Mouse (Mus musculus) neutrophil, adult 65 days (primary cell): ENCODE data around the gene Eif5b. TPM values are rescaled to one million over a fixed set of nuclear protein-coding genes. Genes with fewer than 3 reads are reported as not detected.

ENCODE experiments used
- total RNA-seq: library from RNA; stranded (reverse); gene quantifications from 2 replicates; pipeline ENCODE4 v1.2.4, GENCODE M21; 2023

Gene Eif5b
- 12.7 and 15.6 TPM in 2 replicates for total RNA-seq

GRCm38 (mm10) chr1:37997867-37998266, at the start of gene Eif5b, which contains the start of gene Txndc9:
TSS of gene Eif5b (plus strand) at chr1:37998010.
TSS of gene Txndc9 (minus strand) at chr1:37997893.

GRCm38 (mm10) chr1:37957659-37958058, 40.2 kb upstream of the Eif5b start, which contains the start of gene Lyg1:
TSS of gene Lyg1 (minus strand) at chr1:37957759.

Other genes with a start within 250 kb of the Eif5b start
- gene Tsga10, start 131.6 kb upstream of the Eif5b start, total RNA-seq, result 4.8 and 7.6 TPM in 2 replicates
- 1.1 TPM in 1 of 2 replicates, not detected in the other for gene Lipt1, start 126.3 kb upstream of the Eif5b start, total RNA-seq
- gene Mitd1, start 107.6 kb upstream of the Eif5b start, total RNA-seq, result 4.4 and 5.1 TPM in 2 replicates
- 39.9 and 71.5 TPM in 2 replicates for gene Mrpl30, start 107.5 kb upstream of the Eif5b start, total RNA-seq
- not detected in 2 replicates for gene Lyg2, start 81.5 kb upstream of the Eif5b start, total RNA-seq
- not detected in 2 replicates for gene Lyg1, start 40.3 kb upstream of the Eif5b start, total RNA-seq
- gene Txndc9, start 117 bp upstream of the Eif5b start, total RNA-seq, result 41.0 and 48.0 TPM in 2 replicates
- gene Rev1, start 131.8 kb downstream of the Eif5b start, total RNA-seq, result 25.0 and 25.6 TPM in 2 replicates